Mouse (Mus musculus) 3T3-L1 (cell line): ENCODE measurements around the gene Pgd.
"Not testable (repeated sequence)": the region's sequence is repeated elsewhere in the genome, so short reads cannot be mapped to it uniquely, and the experiment has no call there.

Experiments used
- DNase-seq: peaks from one replicate; pipeline ENCODE4 v3.0.0-alpha.2; 2015; ENCODE audit warnings: low read depth, low spot score

Pgd gene

DNA sequence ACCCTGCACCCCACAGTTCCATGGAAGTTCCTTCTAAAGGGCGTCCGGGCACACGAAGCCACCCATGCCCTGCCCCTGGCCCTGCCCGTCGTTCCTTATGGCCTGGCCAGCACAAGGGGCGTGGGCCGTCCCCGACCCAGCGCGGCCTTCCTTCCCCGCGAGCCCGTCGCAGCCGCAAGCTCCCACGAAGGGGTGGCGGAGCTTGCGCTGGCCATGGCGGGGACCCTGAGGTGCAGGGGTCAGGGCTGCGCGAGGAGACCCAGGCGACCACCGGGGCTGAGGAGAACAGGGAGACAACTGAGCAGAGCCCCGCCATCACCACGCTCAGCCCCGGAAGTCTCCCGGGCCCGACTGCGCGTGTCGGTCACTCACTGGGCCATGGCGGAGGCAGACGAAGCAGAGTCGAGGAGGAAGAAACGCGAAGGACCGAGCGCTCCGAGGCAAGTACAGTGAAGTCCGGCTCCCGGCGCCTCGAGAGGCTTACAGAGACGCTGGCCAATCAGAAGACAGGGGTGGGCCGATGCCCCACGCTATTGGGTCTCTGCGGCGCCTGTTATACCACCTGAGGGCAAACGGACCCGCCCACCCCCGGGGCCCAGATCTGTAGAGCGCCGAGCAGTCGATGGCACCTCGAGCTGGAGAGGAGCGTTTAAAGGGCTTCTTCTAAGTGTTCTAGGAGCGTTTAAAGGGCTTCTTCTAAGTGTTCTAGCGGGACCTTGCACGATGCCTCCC is at the start of gene Pgd:
TSS of gene Pgd (minus strand) at position 557 of the 732 bp plus-strand sequence.
- DNase-seq = peak; percentile 97

DNA sequence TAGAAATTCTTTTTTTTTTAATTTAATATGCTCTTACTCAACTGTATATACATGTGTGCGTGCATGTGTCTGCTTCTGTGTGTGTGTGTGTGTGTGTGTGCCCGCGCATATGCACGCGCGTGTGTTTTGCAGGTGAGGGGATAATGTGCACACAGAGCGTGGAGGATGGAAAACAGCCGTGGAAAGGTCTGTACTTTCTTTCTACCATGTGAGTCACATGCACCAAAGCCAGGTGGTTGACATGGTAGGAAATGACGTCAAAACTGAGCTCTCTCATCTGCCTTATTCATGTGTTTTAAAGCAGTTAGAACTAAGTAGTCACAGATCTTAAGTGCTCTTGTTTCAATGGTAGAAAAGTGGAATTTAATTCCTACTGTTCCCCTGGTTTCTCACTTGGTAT is 49.4 kb upstream of the Pgd start:
- no peak for DNase-seq

DNA sequence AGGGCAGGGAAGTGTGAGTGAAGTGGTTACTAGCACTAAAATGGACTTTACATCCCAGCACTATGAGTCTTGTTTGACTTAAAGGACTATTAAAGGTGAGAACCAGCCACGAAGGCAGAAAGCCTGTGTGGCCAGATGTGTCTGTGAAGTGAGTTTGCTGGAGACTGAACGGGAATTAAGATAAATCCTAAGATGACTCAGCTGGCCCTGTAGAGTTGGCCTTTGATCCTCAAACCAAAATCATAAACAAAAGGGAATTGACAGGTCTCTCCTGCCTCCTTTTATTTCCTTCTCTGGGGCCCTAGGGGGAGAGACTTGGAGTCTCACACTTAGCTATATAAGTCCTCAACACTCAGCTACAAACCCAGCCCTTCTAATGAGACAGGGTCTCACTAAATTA is 48.8 kb upstream of the Pgd start:
- DNase-seq = peak; percentile 42

DNA sequence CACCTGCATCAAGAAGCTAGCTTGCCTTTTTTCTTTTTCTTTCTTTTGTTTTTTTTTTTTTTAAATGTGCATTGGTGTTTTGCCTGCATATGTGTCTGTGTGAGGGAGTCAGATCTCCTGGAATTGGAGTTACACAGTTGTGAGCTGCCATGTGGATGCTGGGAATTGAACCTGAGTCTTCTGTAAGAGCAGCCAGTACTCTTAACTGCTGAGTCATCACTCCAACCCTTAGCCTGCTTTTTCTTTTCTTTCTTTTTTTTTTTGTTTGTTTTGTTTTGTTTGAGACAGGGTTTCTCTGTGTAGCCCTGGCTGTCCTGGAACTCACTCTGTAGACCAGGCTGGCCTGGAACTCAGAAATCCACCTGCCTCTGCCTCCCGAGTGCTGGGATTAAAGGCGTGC is 47.9 kb upstream of the Pgd start:
- DNase-seq = not testable (repeated sequence)

DNA sequence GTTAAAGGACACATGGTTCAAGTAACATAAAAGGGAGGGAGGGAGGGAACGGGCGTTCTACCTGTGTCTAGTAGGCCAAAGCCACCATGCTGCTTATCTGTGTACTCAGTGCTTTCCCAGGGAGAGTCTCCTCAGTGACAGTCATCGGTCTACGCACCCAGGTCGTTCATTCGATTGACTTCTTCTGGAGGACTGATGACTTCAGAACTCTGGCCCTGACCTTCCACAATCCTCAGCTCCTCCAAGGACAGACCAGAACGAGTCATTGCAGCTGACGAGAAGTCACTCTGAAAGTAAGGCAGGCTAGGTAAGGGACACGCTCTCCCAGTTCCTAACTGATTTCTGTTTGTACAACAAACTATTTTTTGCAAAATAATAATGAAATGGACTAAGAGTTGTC is 46.9 kb upstream of the Pgd start:
- no peak for DNase-seq

DNA sequence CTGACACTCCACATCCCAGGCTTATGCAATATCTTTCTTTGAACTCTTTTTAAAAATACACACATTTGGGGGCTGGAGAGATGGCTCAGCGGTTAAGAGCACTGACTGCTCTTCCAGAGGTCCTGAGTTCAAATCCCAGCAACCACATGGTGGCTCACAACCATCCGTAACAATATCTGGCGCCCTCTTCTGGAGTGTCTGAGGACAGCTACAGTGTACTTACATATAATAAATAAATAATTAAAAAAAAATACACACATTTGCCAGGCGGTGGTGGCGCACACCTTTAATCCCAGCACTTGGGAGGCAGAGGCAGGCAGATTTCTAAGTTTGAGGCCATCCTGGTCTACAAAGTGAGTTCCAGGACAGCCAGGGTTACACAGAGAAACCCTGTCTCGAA is 44.9 kb upstream of the Pgd start:
- not testable (repeated sequence) for DNase-seq

DNA sequence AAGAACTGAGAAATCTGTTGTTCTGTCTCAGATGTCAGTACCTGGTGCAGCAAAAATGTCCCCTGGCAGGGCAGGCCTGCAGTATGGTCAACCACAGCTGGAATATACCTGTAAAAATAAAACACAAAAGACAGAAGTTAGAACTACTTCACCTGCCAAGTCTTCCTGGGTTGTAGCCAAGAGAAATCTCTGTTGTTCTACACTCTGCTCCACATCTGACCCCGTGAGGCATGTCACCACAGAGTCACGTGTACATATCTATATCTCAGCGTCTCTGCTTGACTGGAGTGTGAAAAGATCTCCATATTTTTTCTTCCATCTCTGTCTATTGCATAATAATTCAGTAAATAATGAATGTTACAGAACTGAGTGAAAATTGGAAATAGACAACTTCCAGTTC is 35.9 kb upstream of the Pgd start:
- no peak for DNase-seq

DNA sequence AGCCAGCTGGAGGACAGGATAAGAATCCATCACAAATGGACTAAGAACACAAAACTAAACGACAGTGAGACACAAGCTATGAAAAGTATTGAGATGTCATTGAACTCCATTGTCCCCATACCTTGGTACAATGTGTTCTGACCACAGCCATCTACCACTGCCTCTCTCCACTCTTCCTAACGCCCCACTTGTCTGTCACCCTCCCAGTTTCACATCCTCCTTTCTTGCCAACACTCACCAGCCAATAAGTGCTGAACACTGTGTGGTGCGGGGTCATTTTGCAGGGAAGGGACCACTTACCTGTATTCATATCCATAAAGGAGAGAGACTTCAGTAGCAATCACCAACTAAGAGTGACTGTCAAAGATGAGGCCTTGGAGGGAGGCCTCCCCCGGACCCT is 34.5 kb upstream of the Pgd start:
- no peak for DNase-seq

DNA sequence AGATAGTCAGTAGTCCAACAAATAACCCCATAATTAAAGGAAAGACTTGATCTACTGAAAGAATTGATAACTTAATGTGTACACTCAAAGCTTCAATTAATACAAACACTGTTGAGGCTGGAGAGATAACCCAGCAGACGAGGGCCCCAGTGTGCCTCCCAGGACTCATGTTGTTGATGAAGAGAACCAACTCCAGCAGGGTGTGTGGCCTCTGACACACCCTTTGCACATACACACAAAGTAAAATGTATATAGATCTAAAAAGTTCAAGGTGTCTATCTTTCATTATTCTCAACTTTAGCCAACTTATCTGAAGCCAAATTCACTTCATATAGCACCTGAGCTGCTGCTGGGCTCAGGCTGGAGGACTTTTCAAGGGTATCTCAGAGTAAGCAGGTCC is 30.6 kb upstream of the Pgd start:
- no peak for DNase-seq

DNA sequence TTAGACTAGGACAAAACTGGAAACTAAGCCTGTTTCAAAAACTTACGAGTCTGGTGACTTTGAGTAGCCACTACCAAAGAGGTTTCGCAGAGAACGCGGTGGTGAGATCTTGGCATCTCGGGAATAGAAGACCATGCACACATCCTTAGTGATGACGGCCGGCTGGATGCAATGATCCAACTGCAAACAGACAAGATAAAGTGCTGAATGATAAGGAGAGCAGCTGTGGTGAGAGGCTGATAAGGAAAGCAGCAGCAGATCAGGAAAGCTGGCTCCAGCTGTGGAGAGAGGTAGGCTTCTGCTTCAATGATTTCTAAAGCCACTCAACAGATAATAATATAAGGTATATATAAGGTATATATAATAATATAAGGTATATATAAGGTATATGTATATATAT is 24.5 kb upstream of the Pgd start:
- DNase-seq = no peak

DNA sequence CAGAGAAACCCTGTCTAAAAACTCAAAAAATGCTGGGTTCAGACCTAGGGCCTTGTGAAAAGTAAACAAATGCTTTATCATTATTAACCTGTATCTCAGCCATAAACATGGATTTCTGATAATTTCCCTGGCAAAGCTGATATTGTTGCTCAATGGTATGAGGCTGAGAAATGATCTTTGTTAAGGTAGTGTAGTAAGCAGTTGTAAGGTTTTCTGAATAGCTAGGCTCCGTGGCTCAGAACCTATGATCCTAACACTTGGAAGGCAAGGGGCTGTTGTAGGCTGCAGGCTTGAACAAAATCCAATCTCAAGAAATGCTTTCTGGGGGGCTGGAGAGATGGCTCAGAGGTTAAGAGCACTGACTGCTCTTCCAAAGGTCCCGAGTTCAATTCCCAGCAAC is 22.0 kb upstream of the Pgd start:
- DNase-seq = no peak

DNA sequence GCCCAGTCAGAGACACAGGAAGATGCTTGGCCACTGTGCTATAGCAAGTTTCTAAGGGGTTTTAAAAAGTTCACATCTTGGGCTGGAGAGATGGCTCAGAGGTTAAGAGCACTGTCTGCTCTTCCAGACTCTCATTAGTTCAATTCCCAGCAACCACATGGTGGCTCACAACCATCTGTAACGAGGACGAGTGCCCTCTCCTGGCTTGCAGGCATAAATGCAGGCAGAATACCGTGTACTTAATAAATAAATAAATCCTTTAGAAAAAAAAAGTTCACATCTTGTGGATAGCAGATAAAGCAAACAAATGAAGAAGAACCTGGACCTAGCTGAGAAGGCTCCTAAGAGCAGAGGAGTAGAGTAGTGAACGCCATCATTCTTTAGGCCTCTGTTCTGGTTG is 16.2 kb upstream of the Pgd start:
- peak; percentile 47 for DNase-seq

DNA sequence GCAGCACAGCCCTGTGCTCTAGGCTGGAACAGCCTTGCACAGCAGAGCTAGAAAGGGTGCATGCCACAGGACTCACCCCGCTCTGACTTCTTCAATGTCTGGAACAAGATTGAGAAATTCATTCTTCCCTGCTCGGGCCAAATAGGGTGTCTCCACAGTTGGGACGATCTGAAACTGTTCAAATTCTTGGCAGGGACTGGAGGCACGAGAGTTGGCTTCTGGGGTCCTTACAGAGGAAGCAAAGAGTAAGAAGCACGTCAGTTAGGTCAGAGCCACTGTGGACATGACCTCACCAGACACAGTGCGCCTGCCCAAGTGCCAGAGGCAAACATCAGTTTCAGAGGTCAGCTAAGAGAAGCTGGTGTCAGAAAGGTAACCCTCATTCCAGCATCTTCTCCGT is 15.6 kb upstream of the Pgd start:
- no peak for DNase-seq

DNA sequence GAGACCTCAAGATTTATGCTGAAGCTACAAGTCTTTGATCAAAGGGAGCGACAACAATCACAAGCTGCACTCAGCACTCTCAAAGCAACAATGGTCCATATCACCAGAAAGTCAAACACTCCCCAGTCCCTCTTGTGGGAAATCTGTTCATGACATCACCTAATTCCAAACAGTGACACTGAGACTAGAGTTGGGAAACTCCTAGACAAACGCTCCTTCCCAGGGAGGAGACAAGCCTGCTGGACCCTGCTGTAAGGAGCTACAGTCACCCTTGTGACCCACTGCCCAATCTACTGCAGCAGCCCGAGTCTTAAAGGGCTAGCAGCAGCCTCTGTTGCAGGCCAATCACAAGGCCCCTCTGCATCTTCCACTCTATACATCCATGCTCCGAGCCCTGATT is 13.0 kb upstream of the Pgd start:
- no peak for DNase-seq

DNA sequence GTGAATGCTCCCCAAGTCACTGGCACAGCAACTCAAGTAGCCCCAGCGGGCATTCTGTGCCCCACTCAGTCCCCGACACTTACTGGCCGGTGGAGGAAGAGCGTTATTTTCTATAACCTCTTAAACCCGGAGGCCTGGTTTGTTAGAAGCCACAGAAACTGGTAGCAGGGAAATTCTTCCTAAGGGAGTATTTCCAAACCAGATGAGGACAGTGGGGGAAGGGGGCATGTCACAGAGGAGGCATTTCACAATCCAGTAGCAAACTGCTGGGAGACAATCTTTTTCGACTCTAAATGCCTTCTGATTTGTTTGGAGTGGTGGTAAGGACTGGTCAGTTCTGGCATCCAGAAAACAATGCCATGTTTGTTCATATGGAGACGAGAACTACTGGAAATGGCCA is 12.6 kb upstream of the Pgd start:
- DNase-seq = no peak

DNA sequence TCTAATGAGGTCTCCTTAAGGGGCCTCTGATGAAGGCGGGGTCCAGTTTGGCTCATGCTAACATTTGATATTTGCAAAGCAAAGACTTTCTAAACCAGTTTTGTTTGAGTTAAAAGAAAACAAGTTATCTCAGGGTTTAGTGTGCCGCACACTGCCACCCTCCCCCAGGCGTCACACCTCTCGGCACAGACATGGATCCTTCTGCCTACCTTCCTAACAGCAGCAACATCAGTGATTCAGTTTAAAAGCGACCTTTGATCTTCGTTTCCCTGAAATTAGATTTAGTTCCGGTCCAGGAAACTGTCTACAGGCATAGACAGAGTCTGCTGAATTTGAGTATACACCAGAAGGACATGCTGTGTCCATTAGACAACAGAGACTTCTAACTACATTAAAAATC is 11.8 kb upstream of the Pgd start:
- no peak for DNase-seq

DNA sequence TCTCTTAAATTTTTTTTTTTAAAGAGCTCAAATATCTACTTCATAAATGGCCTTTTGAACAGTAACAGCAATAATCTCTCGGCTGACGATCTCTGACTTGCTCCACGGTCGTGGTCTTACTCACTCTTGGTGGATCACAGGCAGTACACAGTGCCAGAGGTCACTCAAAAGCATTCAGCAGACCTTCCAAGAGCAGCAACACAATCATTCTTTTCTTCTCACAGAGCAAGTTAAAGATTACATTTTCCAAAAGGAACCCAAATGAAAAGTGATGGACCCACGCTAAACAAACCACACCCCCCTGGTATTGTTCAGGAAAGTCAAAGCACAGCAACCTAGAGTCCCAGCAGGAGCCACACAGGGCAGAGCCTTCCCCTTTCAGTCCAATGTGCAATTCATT is 10.5 kb upstream of the Pgd start:
- no peak for DNase-seq

DNA sequence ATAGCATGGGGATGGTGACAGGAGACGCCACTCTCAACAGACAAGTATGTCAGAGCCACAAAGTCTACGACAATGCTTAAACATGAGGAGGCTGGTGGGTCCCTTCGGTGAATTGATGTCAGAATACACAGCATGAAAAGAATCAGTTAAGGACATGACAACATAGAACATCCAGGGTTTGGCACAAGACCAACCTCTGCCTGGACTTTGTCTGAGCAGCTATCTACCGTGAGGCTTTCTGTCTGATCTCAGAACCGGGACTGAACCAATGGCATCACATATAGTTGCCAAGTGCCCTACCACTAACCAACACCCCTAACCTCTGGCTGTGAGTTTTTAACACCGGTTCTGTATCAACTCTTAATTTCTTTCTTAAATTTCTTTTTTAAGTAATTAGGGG is 10.1 kb upstream of the Pgd start:
- no peak for DNase-seq

DNA sequence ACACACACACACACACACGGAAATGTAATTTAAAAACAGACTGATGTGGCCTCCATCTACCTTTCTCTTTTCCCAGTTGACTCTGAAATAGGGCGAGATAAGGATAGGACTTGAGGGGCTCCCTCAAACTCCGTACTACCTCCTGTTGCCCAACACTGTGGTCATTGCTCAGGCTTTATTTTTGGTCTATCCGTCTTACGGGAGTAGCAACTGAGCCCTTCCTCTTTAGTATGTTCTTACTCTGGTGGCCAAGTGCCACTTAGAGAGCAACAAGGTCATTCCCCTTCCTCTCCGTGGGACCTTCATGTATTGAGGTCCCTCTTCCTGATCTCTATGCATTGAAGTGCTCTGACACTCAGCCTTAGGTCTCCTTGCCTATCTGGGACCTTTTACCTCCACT is 7.1 kb upstream of the Pgd start:
- no peak for DNase-seq

DNA sequence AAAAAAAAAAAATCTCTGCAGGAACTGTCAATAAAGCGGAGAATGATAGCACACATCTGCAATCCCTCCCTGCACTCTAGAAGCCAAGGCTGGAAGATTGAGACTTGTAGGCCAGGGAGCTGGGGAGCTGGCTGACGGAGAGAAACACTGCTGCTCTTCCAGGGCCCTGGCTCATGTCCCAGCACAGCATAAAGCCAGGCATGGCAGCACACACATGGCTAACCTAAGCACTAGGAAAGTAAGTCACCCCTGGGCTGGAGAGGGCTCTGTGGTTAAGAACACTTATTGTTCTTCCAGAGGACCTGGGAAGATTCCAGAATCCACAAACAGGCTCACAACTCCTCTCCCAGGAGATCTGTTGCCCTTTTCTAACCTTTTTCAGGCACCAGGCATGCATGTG is 6.1 kb upstream of the Pgd start:
- DNase-seq = peak; percentile 84

DNA sequence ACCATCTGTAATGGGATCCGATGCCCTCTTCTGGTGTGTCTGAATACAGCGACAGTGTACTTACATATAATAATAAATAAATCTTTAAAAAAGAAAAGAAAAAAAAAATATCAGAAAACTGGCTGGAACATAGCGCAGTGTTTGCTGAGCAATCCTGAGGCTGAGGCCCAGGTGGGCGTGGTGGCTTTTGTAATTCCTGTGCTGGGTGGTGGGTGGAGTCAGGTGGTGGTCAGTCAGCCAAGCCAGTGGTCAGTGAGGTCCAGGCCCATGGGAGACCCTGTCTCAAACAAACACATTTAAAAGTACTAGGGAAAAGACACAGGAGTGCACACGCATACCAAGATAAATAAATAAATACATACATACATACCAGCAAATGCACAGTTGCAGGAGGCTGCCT is 5.5 kb upstream of the Pgd start:
- DNase-seq = peak; percentile 79

DNA sequence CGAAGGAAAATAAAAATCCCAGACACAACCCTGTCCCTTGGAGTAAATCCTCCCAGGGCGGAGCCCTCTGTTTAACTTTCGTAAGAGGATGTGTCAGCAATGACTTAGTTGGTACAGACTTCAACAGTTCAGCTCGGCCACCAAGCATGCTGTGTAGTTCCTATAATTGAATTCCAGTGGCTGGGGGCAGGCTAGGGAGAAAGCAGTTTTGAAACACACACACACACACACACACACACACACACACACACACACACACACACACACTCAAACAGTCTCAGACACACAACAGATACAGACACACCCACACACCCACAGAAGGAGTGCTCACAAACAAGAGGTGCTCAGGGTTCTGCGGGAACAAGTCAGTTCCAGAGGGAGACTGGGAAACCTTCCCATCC is 5.0 kb upstream of the Pgd start:
- peak; percentile 91 for DNase-seq

DNA sequence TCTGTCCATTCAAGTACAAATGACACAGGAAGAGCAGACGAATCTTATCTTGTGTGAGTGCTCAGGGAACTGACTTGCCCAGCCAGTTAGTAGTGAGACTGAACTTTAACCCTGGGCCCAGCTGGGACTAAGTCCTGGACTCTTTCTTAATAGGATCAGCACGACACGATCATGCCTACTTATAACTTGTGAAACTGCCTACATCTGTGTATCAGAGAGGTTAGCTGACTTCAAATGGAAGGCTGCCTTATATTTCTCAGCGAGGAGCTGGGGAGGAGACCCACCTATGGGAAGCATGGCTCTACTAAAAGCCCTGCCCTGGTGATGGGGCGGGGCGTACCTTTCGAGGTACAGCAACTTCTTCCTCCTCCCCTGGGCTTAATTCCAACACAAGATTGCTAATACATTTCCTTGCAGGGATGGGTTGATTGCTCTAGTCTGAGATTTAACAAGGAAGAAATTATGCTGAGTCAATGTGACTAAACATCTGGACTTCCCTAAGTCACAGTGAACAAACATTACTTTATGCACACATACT is 3.9 kb upstream of the Pgd start:
- DNase-seq = peak; percentile 95

DNA sequence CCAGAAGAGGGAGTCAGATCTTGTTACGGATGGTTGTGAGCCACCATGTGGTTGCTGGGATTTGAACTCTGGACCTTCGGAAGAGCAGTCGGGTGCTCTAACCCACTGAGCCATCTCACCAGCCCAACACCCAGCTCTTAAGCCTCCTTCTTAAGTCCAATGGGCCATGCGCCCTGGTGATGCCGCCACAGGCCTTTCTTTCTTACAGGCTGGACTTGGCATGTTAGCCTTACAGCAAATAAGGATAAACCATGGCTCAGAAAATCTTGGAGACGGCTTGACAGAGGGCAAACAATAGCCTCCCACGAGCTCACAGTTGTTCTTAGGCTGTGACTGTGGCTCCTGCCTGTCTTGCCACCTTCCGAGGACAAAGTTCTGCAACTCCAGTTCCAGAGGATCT is 3.4 kb upstream of the Pgd start:
- not testable (repeated sequence) for DNase-seq
